Mouse (Mus musculus) forebrain, embryonic 11.5 days (tissue): Measurements from ENCODE around the gene Rps6ka5. TPM values are rescaled to one million over a fixed set of nuclear protein-coding genes. Genes with fewer than 3 reads are reported as not detected.

Source experiments
- ATAC-seq: fragments of 200-750 bp; cut with Nextera tagmentation; replicated peaks from 2 replicates; pipeline ENCODE4 v1.8.0; 2017; ENCODE audit warnings: moderate TSS enrichment; ENCODE audit not compliant: low FRiP score
- DNase-seq: peaks from one replicate; pipeline ENCODE4 v3.0.0-alpha.2; 2017; ENCODE audit warnings: low spot score
- H3K27ac ChIP-seq: fragments of 300-500 bp; sonication (generic); 2 replicates; pipeline ENCODE4 v1.5.1; 2014; ENCODE audit warnings: low read depth, low read length
- H3K27me3 ChIP-seq: fragments of 300-500 bp; sonication (generic); 2 replicates; pipeline ENCODE4 v1.6.1; 2014; ENCODE audit warnings: mild to moderate bottlenecking, low read length, mixed read lengths; ENCODE audit not compliant: control insufficient read depth, insufficient read depth
- H3K36me3 ChIP-seq: fragments of 300-500 bp; sonication (generic); 2 replicates; pipeline ENCODE4 v1.6.1; 2014; ENCODE audit warnings: mild to moderate bottlenecking, low read length, moderate library complexity, mixed read lengths; ENCODE audit not compliant: control insufficient read depth, insufficient read depth
- H3K4me1 ChIP-seq: fragments of 300-500 bp; sonication (generic); replicated peaks from 2 replicates; pipeline ENCODE4 v1.6.1; 2014; ENCODE audit warnings: low read length, mixed read lengths; ENCODE audit not compliant: control insufficient read depth, insufficient read depth
- H3K4me2 ChIP-seq: fragments of 300-500 bp; sonication (generic); 2 replicates; pipeline ENCODE4 v1.6.1; 2014; ENCODE audit warnings: low read depth, mild to moderate bottlenecking, low read length, moderate library complexity, mixed read lengths; ENCODE audit not compliant: severe bottlenecking
- H3K4me3 ChIP-seq: fragments of 300-500 bp; sonication (generic); 2 replicates; pipeline ENCODE4 v1.5.1; 2014; ENCODE audit warnings: low read depth, low read length
- H3K9ac ChIP-seq: fragments of 300-500 bp; sonication (generic); 2 replicates; pipeline ENCODE4 v1.6.1; 2014; ENCODE audit warnings: low read length
- H3K9me3 ChIP-seq: fragments of 300-500 bp; sonication (generic); 2 replicates; pipeline ENCODE4 v1.6.1; 2016; ENCODE audit warnings: low read length, mixed read lengths; ENCODE audit not compliant: control insufficient read depth
- WGBS: fragments of 180-500 bp; shearing (Covaris S2); extraction: QIAGEN DNeasy Blood & Tissue Kit; methylation state at CpG from one replicate; pipeline ENCODE4 v1.1.7; 2014; 5-methylcytosine and 5-hydroxymethylcytosine counted together
- polyA plus RNA-seq: library from polyadenylated mRNA; unstranded; fragments of >200 nt; fragmentation: Nextera tagmentation; extraction: Ambion mirVana; gene quantifications from 2 replicates; pipeline ENCODE4 v1.2.1, GENCODE M21; 2014

Gene Rps6ka5
- polyA plus RNA-seq, 1 experiment from 2014 or later = 3.5 TPM

DNA sequence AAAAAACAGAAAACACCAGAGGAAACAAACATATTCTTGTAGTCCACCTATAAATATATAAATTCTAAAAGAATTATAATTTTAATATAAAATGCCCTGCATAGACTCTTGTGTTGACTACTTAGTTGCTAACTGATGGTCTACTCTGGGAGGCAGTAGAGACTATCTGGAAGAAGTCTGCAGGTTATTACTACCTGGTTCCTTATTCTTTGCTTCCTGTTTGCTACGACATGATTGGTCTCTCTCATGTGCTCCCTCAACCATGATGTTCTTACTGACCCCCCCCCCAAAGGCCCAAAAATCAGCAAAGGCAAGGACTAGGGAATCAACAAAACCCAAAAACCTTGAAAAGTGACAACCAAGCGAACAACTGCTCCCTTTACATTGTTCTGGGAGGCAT is 66.7 kb downstream of the Rps6ka5 start:
- H3K9me3 ChIP-seq = no peaks in the 10 kb centered on the region
- DNase-seq (no peak), ATAC-seq (no peak)
- H3K4me1 ChIP-seq = no peaks in the 10 kb centered on the region
- H3K4me3 ChIP-seq = no peak overlapping the region
- no peak overlapping the region for H3K27ac ChIP-seq
- no peak overlapping the region for H3K4me2 ChIP-seq
- H3K9ac ChIP-seq = no peak overlapping the region
- WGBS = 95% methylated on average over 2 of the region's 2 CpGs
- H3K27me3 ChIP-seq = no peaks in the 10 kb centered on the region
- no peaks in the 10 kb centered on the region for H3K36me3 ChIP-seq

GRCm38 (mm10) chr12:100655972-100656371 is 70.8 kb downstream of the Rps6ka5 start:
- H3K4me1 ChIP-seq = no peaks in the 10 kb centered on the region
- ATAC-seq (no peak), DNase-seq (no peak)
- no peak overlapping the region for H3K4me3 ChIP-seq
- no peak overlapping the region for H3K9ac ChIP-seq
- no peak overlapping the region for H3K27ac ChIP-seq
- WGBS = 86% methylated on average over 4 of the region's 4 CpGs
- no peaks in the 10 kb centered on the region for H3K27me3 ChIP-seq
- H3K36me3 ChIP-seq = no peaks in the 10 kb centered on the region
- H3K4me2 ChIP-seq = no peak overlapping the region
- no peaks in the 10 kb centered on the region for H3K9me3 ChIP-seq

DNA sequence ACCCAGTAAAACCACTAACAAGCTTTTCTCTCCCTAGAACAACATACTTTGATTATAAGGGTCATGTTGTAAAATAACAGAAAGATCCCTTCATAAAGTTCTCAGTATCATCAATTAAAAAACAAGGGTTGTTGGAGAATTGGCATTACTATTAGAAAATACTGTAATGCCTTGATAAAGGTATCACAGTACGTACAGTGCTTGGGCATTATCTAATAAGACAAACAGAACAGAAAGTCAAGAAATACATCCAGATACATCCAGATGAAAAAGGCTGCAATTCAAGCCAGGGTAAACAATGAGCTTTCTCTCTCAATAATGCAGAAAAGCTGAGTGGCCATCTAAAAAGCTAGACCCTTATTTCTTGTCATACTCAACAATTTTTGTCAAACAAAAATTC is 84.8 kb downstream of the Rps6ka5 start:
- Histone ChIP-seq H3K9me3 (no peaks in the 10 kb centered on the region), H3K27ac (no peak overlapping the region), H3K27me3 (no peaks in the 10 kb centered on the region), H3K4me3 (no peak overlapping the region), H3K36me3 (no peaks in the 10 kb centered on the region), H3K4me2 (no peak overlapping the region), H3K4me1 (no peaks in the 10 kb centered on the region), H3K9ac (no peak overlapping the region)
- DNase-seq (no peak), ATAC-seq (no peak)
- WGBS = 88% methylated on average over 1 of the region's 1 CpGs

- H3K4me1 ChIP-seq = no peaks in the 10 kb centered on the region
- H3K4me2 ChIP-seq = no peak overlapping the region
- 82% methylated on average over 3 of the region's 3 CpGs for WGBS
- ATAC-seq (no peak), DNase-seq (no peak)
- H3K36me3 ChIP-seq = no peaks in the 10 kb centered on the region
- no peaks in the 10 kb centered on the region for H3K9me3 ChIP-seq
- no peak overlapping the region for H3K9ac ChIP-seq
- H3K4me3 ChIP-seq = no peak overlapping the region
- no peaks in the 10 kb centered on the region for H3K27me3 ChIP-seq
- no peak overlapping the region for H3K27ac ChIP-seq
Measured at GRCm38 (mm10) chr12:100640726-100641125, 86.1 kb downstream of the Rps6ka5 start.

DNA sequence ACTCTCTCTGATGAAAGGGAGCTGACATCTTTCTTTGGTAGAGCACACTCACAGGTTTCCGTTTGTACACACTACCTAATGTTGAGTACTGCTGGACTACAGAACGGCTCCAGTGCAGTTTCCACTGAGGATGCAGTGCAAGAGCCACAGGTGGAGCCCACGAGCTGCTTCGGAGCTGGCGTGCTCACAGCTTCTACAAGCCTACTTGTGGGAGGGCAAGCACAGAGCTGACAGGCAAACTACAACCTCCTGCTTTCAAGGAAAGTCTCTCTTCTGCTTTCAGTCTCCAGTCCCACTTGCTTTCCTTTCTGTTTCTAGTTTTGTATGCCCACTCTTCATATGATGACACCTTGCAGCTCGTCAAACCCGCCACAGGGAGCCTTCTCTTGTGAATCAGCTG is 87.1 kb downstream of the Rps6ka5 start:
- Histone ChIP-seq H3K27ac (no peak overlapping the region), H3K4me3 (no peak overlapping the region), H3K4me2 (no peak overlapping the region), H3K4me1 (no peaks in the 10 kb centered on the region), H3K27me3 (no peaks in the 10 kb centered on the region), H3K9me3 (no peaks in the 10 kb centered on the region), H3K36me3 (no peaks in the 10 kb centered on the region), H3K9ac (no peak overlapping the region)
- peak; percentile 53 for DNase-seq
- WGBS = 55% methylated on average over 7 of the region's 7 CpGs
- no peak for ATAC-seq

- Histone ChIP-seq H3K4me1 (no peaks in the 10 kb centered on the region), H3K27me3 (no peaks in the 10 kb centered on the region), H3K36me3 (no peaks in the 10 kb centered on the region), H3K9me3 (no peaks in the 10 kb centered on the region), H3K4me3 (no peak overlapping the region), H3K4me2 (no peak overlapping the region), H3K9ac (no peak overlapping the region), H3K27ac (no peak overlapping the region)
- WGBS = 91% methylated on average over 8 of the region's 8 CpGs
- ATAC-seq = no peak
- DNase-seq = no peak
Measured at GRCm38 (mm10) chr12:100637886-100638285, 88.9 kb downstream of the Rps6ka5 start.

GRCm38 (mm10) chr12:100636733-100637132 is 90.0 kb downstream of the Rps6ka5 start:
- DNase-seq (no peak), ATAC-seq (no peak)
- H3K4me1 ChIP-seq = no peaks in the 10 kb centered on the region
- no peak overlapping the region for H3K9ac ChIP-seq
- no peaks in the 10 kb centered on the region for H3K36me3 ChIP-seq
- H3K9me3 ChIP-seq = no peaks in the 10 kb centered on the region
- H3K4me3 ChIP-seq = no peak overlapping the region
- H3K4me2 ChIP-seq = no peak overlapping the region
- no peaks in the 10 kb centered on the region for H3K27me3 ChIP-seq
- WGBS = 24% methylated on average over 3 of the region's 3 CpGs
- no peak overlapping the region for H3K27ac ChIP-seq

DNA sequence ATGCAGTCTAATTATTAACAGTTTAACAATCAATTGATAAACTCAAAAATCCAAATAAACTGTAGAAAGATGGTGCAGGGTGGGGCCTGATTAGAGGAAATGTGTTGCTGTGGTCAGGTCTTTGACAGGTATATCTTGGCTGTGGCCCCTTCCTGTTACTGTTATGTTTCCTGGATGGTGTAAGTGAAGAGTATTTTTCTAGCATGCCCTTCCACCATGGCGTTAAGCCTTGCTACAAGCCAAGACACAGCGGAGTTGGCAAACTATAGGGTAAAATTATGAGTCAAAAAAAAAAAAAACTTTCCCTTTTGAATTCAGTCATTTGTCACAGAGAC is 90.5 kb downstream of the Rps6ka5 start:
- WGBS = 90% methylated on average over 2 of the region's 2 CpGs
- no peak for DNase-seq
- no peak overlapping the region for H3K9ac ChIP-seq
- H3K4me1 ChIP-seq = no peaks in the 10 kb centered on the region
- ATAC-seq = no peak
- no peak overlapping the region for H3K4me2 ChIP-seq
- no peaks in the 10 kb centered on the region for H3K9me3 ChIP-seq
- no peaks in the 10 kb centered on the region for H3K36me3 ChIP-seq
- no peak overlapping the region for H3K4me3 ChIP-seq
- no peak overlapping the region for H3K27ac ChIP-seq
- no peaks in the 10 kb centered on the region for H3K27me3 ChIP-seq

DNA sequence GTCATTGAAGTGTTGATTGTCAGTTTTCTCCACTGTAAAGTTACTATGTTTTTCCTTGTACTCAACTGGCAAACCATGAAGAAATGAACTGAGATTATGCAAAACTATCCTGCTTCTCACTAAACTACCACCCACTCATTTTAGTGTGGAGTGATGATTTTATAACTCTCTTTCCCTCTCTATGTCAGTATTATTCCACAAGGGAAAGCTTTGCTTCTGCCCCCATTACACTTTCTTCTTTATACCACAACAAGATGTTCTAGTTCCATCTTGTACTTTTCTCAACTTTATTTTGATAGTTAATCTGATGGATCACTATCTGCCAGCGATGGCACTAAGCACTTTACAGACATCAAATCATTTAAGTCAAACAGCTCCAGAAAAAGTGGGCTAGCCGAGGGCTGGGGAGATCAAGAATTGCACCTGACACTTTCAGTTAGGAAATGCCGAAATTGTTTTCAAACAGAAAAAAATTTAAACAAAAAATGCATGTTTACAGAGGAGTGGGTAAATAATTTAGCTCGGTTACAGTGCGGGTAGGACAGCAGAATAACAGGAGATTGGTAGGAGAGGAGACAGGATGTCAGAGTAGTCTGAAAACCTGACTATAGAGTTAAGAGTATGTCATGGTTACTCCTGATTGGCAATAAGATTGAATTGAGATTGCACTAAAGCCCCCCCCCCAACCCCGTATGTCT is 91.0 kb downstream of the Rps6ka5 start:
- no peak overlapping the region for H3K9ac ChIP-seq
- H3K27me3 ChIP-seq = no peaks in the 10 kb centered on the region
- H3K9me3 ChIP-seq = no peaks in the 10 kb centered on the region
- H3K27ac ChIP-seq = no peak overlapping the region
- DNase-seq = no peak
- no peak overlapping the region for H3K4me2 ChIP-seq
- H3K36me3 ChIP-seq = no peaks in the 10 kb centered on the region
- 91% methylated on average over 6 of the region's 6 CpGs for WGBS
- no peak for ATAC-seq
- no peak overlapping the region for H3K4me3 ChIP-seq
- H3K4me1 ChIP-seq = no peaks in the 10 kb centered on the region
